Mouse (Mus musculus) embryo, embryonic 10 days (tissue): ENCODE measurements around the gene Gpr137.

ENCODE experiments used
- DNase-seq: peaks from one replicate; pipeline ENCODE4 v3.0.0-alpha.2; 2015; ENCODE audit warnings: low spot score

The Gpr137 gene

GRCm38 (mm10) chr19:6973581-6974190, 31.4 kb upstream of the Gpr137 start:
- DNase-seq, result no peak

GRCm38 (mm10) chr19:6972247-6972917, 30.1 kb upstream of the Gpr137 start:
- no peak for DNase-seq

GRCm38 (mm10) chr19:6971644-6972043, 29.4 kb upstream of the Gpr137 start:
- peak; percentile 54 for DNase-seq

- no peak for DNase-seq
Measured at GRCm38 (mm10) chr19:6970460-6971085, 28.3 kb upstream of the Gpr137 start.

GRCm38 (mm10) chr19:6969665-6970381, 27.5 kb upstream of the Gpr137 start:
- peak; percentile 49 for DNase-seq

GRCm38 (mm10) chr19:6969291-6969664, 27.0 kb upstream of the Gpr137 start:
- peak; percentile 41 for DNase-seq

- no peak for DNase-seq
Measured at GRCm38 (mm10) chr19:6968491-6969271, 26.4 kb upstream of the Gpr137 start.

- no peak for DNase-seq
Measured at GRCm38 (mm10) chr19:6956461-6956860, 14.2 kb upstream of the Gpr137 start.

GRCm38 (mm10) chr19:6955424-6955823, 13.1 kb upstream of the Gpr137 start:
- no peak for DNase-seq

- no peak for DNase-seq
Measured at GRCm38 (mm10) chr19:6954046-6954445, 11.8 kb upstream of the Gpr137 start.

GRCm38 (mm10) chr19:6952712-6953037, 10.4 kb upstream of the Gpr137 start:
- no peak for DNase-seq

- DNase-seq, result peak; percentile 57
Measured at GRCm38 (mm10) chr19:6951994-6952711, 9.9 kb upstream of the Gpr137 start.

- peak; percentile 93 for DNase-seq
Measured at GRCm38 (mm10) chr19:6951381-6951968, 9.2 kb upstream of the Gpr137 start.

GRCm38 (mm10) chr19:6950613-6951153, 8.4 kb upstream of the Gpr137 start:
- peak; percentile 83 for DNase-seq

- no peak for DNase-seq
Measured at GRCm38 (mm10) chr19:6949951-6950350, 7.7 kb upstream of the Gpr137 start.

- no peak for DNase-seq
Measured at GRCm38 (mm10) chr19:6949532-6949931, 7.3 kb upstream of the Gpr137 start.

GRCm38 (mm10) chr19:6948186-6948585, 5.9 kb upstream of the Gpr137 start:
- no peak for DNase-seq

GRCm38 (mm10) chr19:6947742-6948141, 5.5 kb upstream of the Gpr137 start:
- DNase-seq, result no peak

GRCm38 (mm10) chr19:6943709-6944108, 1.4 kb upstream of the Gpr137 start:
- no peak for DNase-seq

GRCm38 (mm10) chr19:6942764-6943163, 484 bp upstream of the Gpr137 start:
- no peak for DNase-seq
